Mouse (Mus musculus) limb, embryonic 14.5 days (tissue): ENCODE measurements around the gene Pcolce. TPM values are rescaled to one million over a fixed set of nuclear protein-coding genes. Genes with fewer than 3 reads are reported as not detected.

Experiments used
- ATAC-seq: fragments of 200-750 bp; cut with Nextera tagmentation; 2 replicates; pipeline ENCODE4 v1.8.0; 2017; ENCODE audit warnings: low read depth, moderate number of reproducible peaks, moderate TSS enrichment; ENCODE audit not compliant: low FRiP score
- DNase-seq: peaks from one replicate; pipeline ENCODE4 v3.0.0-alpha.2; 2015; ENCODE audit warnings: low spot score
- H3K27ac ChIP-seq: fragments of 300-500 bp; sonication (generic); replicated peaks from 2 replicates; pipeline ENCODE4 v1.5.1; 2014; ENCODE audit warnings: low read depth, mild to moderate bottlenecking, low read length, moderate library complexity, mixed read lengths
- H3K27me3 ChIP-seq: fragments of 300-500 bp; sonication (generic); 2 replicates; pipeline ENCODE4 v1.6.1; 2014; ENCODE audit warnings: low read length, mixed read lengths; ENCODE audit not compliant: control insufficient read depth, insufficient read depth
- H3K36me3 ChIP-seq: fragments of 300-500 bp; sonication (generic); 2 replicates; pipeline ENCODE4 v1.6.1; 2014; ENCODE audit warnings: mild to moderate bottlenecking, low read length, moderate library complexity, mixed read lengths; ENCODE audit not compliant: control insufficient read depth, insufficient read depth
- H3K4me1 ChIP-seq: fragments of 300-500 bp; sonication (generic); 2 replicates; pipeline ENCODE4 v1.6.1; 2014; ENCODE audit warnings: antibody characterized with exemption, low read length, mixed read lengths; ENCODE audit not compliant: control insufficient read depth, insufficient read depth
- H3K4me2 ChIP-seq: fragments of 300-500 bp; sonication (generic); replicated peaks from 2 replicates; pipeline ENCODE4 v1.6.1; 2014; ENCODE audit warnings: low read depth, mild to moderate bottlenecking, low read length, moderate library complexity; ENCODE audit not compliant: severe bottlenecking
- H3K4me3 ChIP-seq: fragments of 300-500 bp; sonication (generic); replicated peaks from 2 replicates; pipeline ENCODE4 v1.5.1; 2014; ENCODE audit warnings: low read length
- H3K9ac ChIP-seq: fragments of 300-500 bp; sonication (generic); 2 replicates; pipeline ENCODE4 v1.6.1; 2014; ENCODE audit warnings: mild to moderate bottlenecking, low read depth, low read length, moderate library complexity; ENCODE audit not compliant: severe bottlenecking
- H3K9me3 ChIP-seq: fragments of 300-500 bp; sonication (generic); 2 replicates; pipeline ENCODE4 v1.6.1; 2016; ENCODE audit warnings: low read length; ENCODE audit not compliant: control insufficient read depth
- POLR2A ChIP-seq: fragments of 200-500 bp; IDR thresholded peaks from 2 replicates; pipeline ENCODE4 v1.8.0; 2012; ENCODE audit warnings: inconsistent platforms, mild to moderate bottlenecking, moderate library complexity, borderline replicate concordance; ENCODE audit not compliant: insufficient read depth, insufficient read length; ENCODE audit errors: extremely low read depth
- WGBS: fragments of 180-500 bp; shearing (Covaris S2); extraction: QIAGEN DNeasy Blood & Tissue Kit; methylation state at CpG from one replicate; pipeline ENCODE4 v1.1.7; 2014; 5-methylcytosine and 5-hydroxymethylcytosine counted together
- polyA plus RNA-seq, 2 experiments: library from polyadenylated mRNA; depleted of rRNA in 1 of 2; stranded (reverse) in 1 of 2; unstranded in 1 of 2; fragments of >200 nt; fragmentation: Nextera tagmentation in 1 of 2; extraction: Ambion mirVana in 1 of 2; gene quantifications; 2 replicates each; pipeline versions ENCODE4 v1.2.1 to v1.2.3; 2012 to 2014

The Pcolce gene
- polyA plus RNA-seq, 2 experiments = 227 to 267 TPM

GRCm38 (mm10) chr5:137645091-137645651 lies 31.6 kb upstream of the Pcolce start:
- DNase-seq (no peak), ATAC-seq (no peak)
- Histone ChIP-seq H3K4me3 (peak overlapping the region; percentile 29), H3K27ac (no peak overlapping the region), H3K36me3 (peaks cover 26% of the 10 kb centered on the region), H3K9me3 (no peaks in the 10 kb centered on the region), H3K4me2 (peak overlapping the region; percentile 46), H3K9ac (peak overlapping the region; percentile 46), H3K27me3 (peaks cover 21% of the 10 kb centered on the region), H3K4me1 (peaks cover 30% of the 10 kb centered on the region)
- 3% methylated on average over 44 of the region's 44 CpGs for WGBS
- TF ChIP-seq POLR2A = no peak

- Histone ChIP-seq H3K4me3 (peak overlapping the region; percentile 29; the same call in 1 of the 2 replicates), H3K4me2 (no peak overlapping the region), H3K27me3 (peaks cover 21% of the 10 kb centered on the region), H3K9me3 (no peaks in the 10 kb centered on the region), H3K9ac (0 out of 2 replicates have a peak overlapping the region, but pooled peaks have one; percentile 28), H3K4me1 (peaks cover 24% of the 10 kb centered on the region), H3K36me3 (peaks cover 32% of the 10 kb centered on the region), H3K27ac (no peak overlapping the region)
- ATAC-seq = no peak
- DNase-seq = no peak
- WGBS = 35% methylated on average over 19 of the region's 19 CpGs
- no peak for TF ChIP-seq POLR2A
Observed at GRCm38 (mm10) chr5:137644484-137644883, 30.9 kb upstream of the Pcolce start.

- peaks cover 8% of the 10 kb centered on the region for H3K4me1 ChIP-seq
- peaks cover 21% of the 10 kb centered on the region for H3K27me3 ChIP-seq
- TF ChIP-seq POLR2A = no peak
- DNase-seq = no peak
- no peak overlapping the region for H3K27ac ChIP-seq
- WGBS = 60% methylated on average over 4 of the region's 4 CpGs
- H3K4me2 ChIP-seq = no peak overlapping the region
- H3K9ac ChIP-seq = no peak overlapping the region
- no peak for ATAC-seq
- no peaks in the 10 kb centered on the region for H3K9me3 ChIP-seq
- H3K36me3 ChIP-seq = peaks cover 48% of the 10 kb centered on the region
- H3K4me3 ChIP-seq = no peak overlapping the region
Observed at GRCm38 (mm10) chr5:137642886-137643285, 29.3 kb upstream of the Pcolce start.

- Histone ChIP-seq H3K9me3 (no peaks in the 10 kb centered on the region), H3K9ac (no peak within 1 kb of the TSS), H3K36me3 (peaks cover 66% of the 10 kb centered on the region), H3K4me2 (no peak within 1 kb of the TSS), H3K27me3 (peaks cover 19% of the 10 kb centered on the region), H3K4me1 (peaks cover 3% of the 10 kb centered on the region; the same call in 1 of the 2 replicates), H3K4me3 (no peak within 1 kb of the TSS), H3K27ac (no peak within 1 kb of the TSS)
- DNase-seq = no peak
- no peak for ATAC-seq
- no peak for TF ChIP-seq POLR2A
- 84% methylated on average over 19 of the region's 19 CpGs for WGBS
Observed at GRCm38 (mm10) chr5:137641054-137641453, 27.5 kb upstream of the Pcolce start, which contains the start of gene Sap25. Gene Sap25 (plus strand): TSS chr5:137641334.

- no peak overlapping the region for H3K4me2 ChIP-seq
- H3K9ac ChIP-seq = no peak overlapping the region
- 79% methylated on average over 6 of the region's 7 CpGs for WGBS
- no peak overlapping the region for H3K27ac ChIP-seq
- no peaks in the 10 kb centered on the region for H3K9me3 ChIP-seq
- peaks cover 3% of the 10 kb centered on the region; the same call in 1 of the 2 replicates for H3K27me3 ChIP-seq
- ATAC-seq = no peak
- no peak for TF ChIP-seq POLR2A
- H3K4me1 ChIP-seq = no peaks in the 10 kb centered on the region
- H3K36me3 ChIP-seq = peaks cover 78% of the 10 kb centered on the region
- DNase-seq = no peak
- no peak overlapping the region for H3K4me3 ChIP-seq
Observed at GRCm38 (mm10) chr5:137639472-137639871, 25.9 kb upstream of the Pcolce start.
